In the genomic region with DNA sequence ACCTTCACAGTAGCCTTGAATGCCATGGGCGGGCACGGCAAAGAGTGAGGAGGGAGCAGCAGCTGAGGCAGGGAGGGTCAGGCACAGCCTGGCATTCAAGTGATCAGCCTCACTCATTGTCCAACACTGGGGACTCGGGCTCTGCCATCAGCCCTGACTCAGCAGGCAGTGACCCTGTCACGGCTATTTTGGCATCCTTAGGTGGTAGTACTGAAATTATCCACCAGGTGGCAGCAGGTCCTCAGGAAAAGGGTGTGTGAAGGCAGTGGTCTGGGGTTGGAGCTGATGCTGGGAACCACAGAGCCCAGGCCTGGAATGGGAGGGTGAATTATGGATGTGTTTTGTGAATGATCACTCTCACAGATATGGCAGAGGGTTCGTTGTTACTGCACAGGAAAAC, we compare ENCODE assay signal across 8 mouse cellular contexts. TPM values are rescaled to one million over a fixed set of nuclear protein-coding genes. Genes with fewer than 3 reads are reported as not detected.
DNase-seq lines count a peak whose midpoint lies in the region; ATAC-seq lines count a peak whose summit lies in the region.

No protein-coding gene starts in this region.

- H3K27me3 ChIP-seq in intestine, embryonic 16.5 days (replicated peaks; ENCODE audit: control insufficient read depth, insufficient read depth, low read length) = no peaks in the 10 kb centered on the region
- no peaks in the 10 kb centered on the region for H3K27me3 ChIP-seq in midbrain, embryonic 10.5 days (ENCODE audit: low read depth, poor library complexity, severe bottlenecking)

- no peaks in the 10 kb centered on the region for H3K9me3 ChIP-seq in intestine, embryonic 16.5 days (ENCODE audit: control insufficient read depth, low read length)
- H3K9me3 ChIP-seq in midbrain, embryonic 10.5 days (replicated peaks) = no peaks in the 10 kb centered on the region

- WGBS in intestine, embryonic 16.5 days = 11% methylated on average over 5 of the region's 5 CpGs
- 5% methylated on average over 5 of the region's 5 CpGs for WGBS in midbrain, embryonic 10.5 days

- no peak overlapping the region for H3K4me2 ChIP-seq in intestine, embryonic 16.5 days (ENCODE audit: low read depth, low read length)

- no peaks in the 10 kb centered on the region for H3K4me1 ChIP-seq in intestine, embryonic 16.5 days (ENCODE audit: control insufficient read depth, insufficient read depth, low read length)
- peaks cover 51% of the 10 kb centered on the region for H3K4me1 ChIP-seq in midbrain, embryonic 10.5 days

- H3K27ac ChIP-seq in intestine, embryonic 16.5 days (ENCODE audit: low read length) = no peak overlapping the region
- H3K27ac ChIP-seq in midbrain, embryonic 10.5 days (replicated peaks) = peak overlapping the region; percentile 71

- intact Hi-C loops in left cerebral cortex, postnatal 25 days (cut with DNase I) = no loop called here

- H3K36me3 ChIP-seq in intestine, embryonic 16.5 days (ENCODE audit: control insufficient read depth, insufficient read depth, low read length) = no peaks in the 10 kb centered on the region
- no peaks in the 10 kb centered on the region for H3K36me3 ChIP-seq in midbrain, embryonic 10.5 days

- no peak overlapping the region for H3K4me3 ChIP-seq in intestine, embryonic 16.5 days (ENCODE audit: low read length)
- peak overlapping the region; percentile 27 for H3K4me3 ChIP-seq in midbrain, embryonic 10.5 days

- ATAC-seq in common myeloid progenitor, adult 5-6 weeks (replicated peaks; ENCODE audit: low read depth, poor library complexity, severe bottlenecking) = peak; percentile 80
- ATAC-seq in intestine, embryonic 16.5 days = peak; percentile 27; the same call in 1 of the 2 replicates

- peak; percentile 90 for DNase-seq in ZHBTc4 (ENCODE audit: low read depth, low spot score)
- DNase-seq in gastrocnemius, postnatal 10 days = peak; percentile 84
- DNase-seq in left cerebral cortex, postnatal 25 days (ENCODE audit: low spot score in 2 of 2) = peak; percentile 80 to 88
- DNase-seq in midbrain, embryonic 10.5 days (ENCODE audit: low spot score) = peak; percentile 92
- peak; percentile 80 for DNase-seq in right cerebral cortex, postnatal 4 days
- peak; percentile 74 for DNase-seq in yolk sac, embryonic 10.5 days (ENCODE audit: low spot score)

- H3K9ac ChIP-seq in intestine, embryonic 16.5 days (ENCODE audit: low read depth, low read length) = no peak overlapping the region

RNA-seq across cellular contexts. Expression of a gene that starts 4.3 kb away (rescaled TPM):
- 11.3 and 13.0 TPM in 2 replicates for total RNA-seq in common myeloid progenitor, adult 5-6 weeks (2017)
- total RNA-seq in gastrocnemius, postnatal 10 days (2021) = 10 to 100 TPM; 21.4 to 24.8 TPM
- 51.2 and 56.2 TPM in 2 replicates for polyA plus RNA-seq in intestine, embryonic 16.5 days (2015; fragmentation: Nextera tagmentation; extraction: Ambion mirVana)
- total RNA-seq in left cerebral cortex, postnatal 25 days (2021) = 10 to 100 TPM; 49.9 to 54.6 TPM
- polyA plus RNA-seq in midbrain, embryonic 10.5 days (2016; fragmentation: Nextera tagmentation; extraction: Ambion mirVana) = 42.1 and 52.2 TPM in 2 replicates

RNA-seq across cellular contexts. Expression of a gene that starts 4.5 kb away (rescaled TPM):
- total RNA-seq in common myeloid progenitor, adult 5-6 weeks (2017) = not detected in 2 replicates
- under 1 TPM; 0.45 to 0.54 TPM for total RNA-seq in gastrocnemius, postnatal 10 days (2021)
- 0.29 and 0.32 TPM in 2 replicates for polyA plus RNA-seq in intestine, embryonic 16.5 days (2015; fragmentation: Nextera tagmentation; extraction: Ambion mirVana)
- under 1 TPM; 0.37 to 0.53 TPM for total RNA-seq in left cerebral cortex, postnatal 25 days (2021)
- 0.12 and 0.34 TPM in 2 replicates for polyA plus RNA-seq in midbrain, embryonic 10.5 days (2016; fragmentation: Nextera tagmentation; extraction: Ambion mirVana)

RNA-seq across cellular contexts. Expression of a gene that starts 29.9 kb away (rescaled TPM):
- not detected in 2 replicates for total RNA-seq in common myeloid progenitor, adult 5-6 weeks (2017)
- total RNA-seq in gastrocnemius, postnatal 10 days (2021) = under 1 TPM in 1 of 2 experiments, not detected in 1; 0.14 TPM
- 0.07 TPM in 1 of 2 replicates, not detected in the other for polyA plus RNA-seq in intestine, embryonic 16.5 days (2015; fragmentation: Nextera tagmentation; extraction: Ambion mirVana)
- total RNA-seq in left cerebral cortex, postnatal 25 days (2021) = under 1 TPM in 1 of 2 experiments, not detected in 1; 0.37 TPM
- polyA plus RNA-seq in midbrain, embryonic 10.5 days (2016; fragmentation: Nextera tagmentation; extraction: Ambion mirVana) = 0.06 and 0.14 TPM in 2 replicates

RNA-seq across cellular contexts. Expression of a gene that starts 59.6 kb away (rescaled TPM):
- total RNA-seq in common myeloid progenitor, adult 5-6 weeks (2017) = not detected in 2 replicates
- 1 to 10 TPM; 7.6 to 8.1 TPM for total RNA-seq in gastrocnemius, postnatal 10 days (2021)
- 5.2 and 5.4 TPM in 2 replicates for polyA plus RNA-seq in intestine, embryonic 16.5 days (2015; fragmentation: Nextera tagmentation; extraction: Ambion mirVana)
- total RNA-seq in left cerebral cortex, postnatal 25 days (2021) = 10 to 100 TPM; 24.5 to 25.4 TPM
- polyA plus RNA-seq in midbrain, embryonic 10.5 days (2016; fragmentation: Nextera tagmentation; extraction: Ambion mirVana) = 0.61 and 2.5 TPM in 2 replicates
